Mouse (Mus musculus) brain, embryonic 18.5 days (tissue): ENCODE measurements around the gene Pphln1.

Experiments used
- DNase-seq: peaks from one replicate; pipeline ENCODE4 v3.0.0-alpha.2; 2012; ENCODE audit warnings: low read depth, low spot score

The Pphln1 gene

GRCm38 (mm10) chr15:93503201-93503745, 105.1 kb downstream of the Pphln1 start:
- no peak for DNase-seq

GRCm38 (mm10) chr15:93504808-93505207, 106.7 kb downstream of the Pphln1 start:
- DNase-seq: no peak

- no peak for DNase-seq
Measured at GRCm38 (mm10) chr15:93510690-93511336, 112.7 kb downstream of the Pphln1 start.

- no peak for DNase-seq
Measured at GRCm38 (mm10) chr15:93512437-93512836, 114.3 kb downstream of the Pphln1 start.

GRCm38 (mm10) chr15:93513939-93514341, 115.8 kb downstream of the Pphln1 start:
- DNase-seq: no peak

- DNase-seq: no peak
Measured at GRCm38 (mm10) chr15:93515316-93515715, 117.2 kb downstream of the Pphln1 start.

- DNase-seq: no peak
Measured at GRCm38 (mm10) chr15:93517022-93517565, 118.9 kb downstream of the Pphln1 start.

- no peak for DNase-seq
Measured at GRCm38 (mm10) chr15:93518143-93518902, 120.2 kb downstream of the Pphln1 start.

GRCm38 (mm10) chr15:93518941-93519835, 121.0 kb downstream of the Pphln1 start:
- peak; percentile 20 for DNase-seq

- DNase-seq: no peak
Measured at GRCm38 (mm10) chr15:93519836-93520826, 122.0 kb downstream of the Pphln1 start.

GRCm38 (mm10) chr15:93521088-93521786, 123.1 kb downstream of the Pphln1 start:
- no peak for DNase-seq

GRCm38 (mm10) chr15:93521787-93522180, 123.6 kb downstream of the Pphln1 start:
- no peak for DNase-seq

GRCm38 (mm10) chr15:93525305-93525917, 127.3 kb downstream of the Pphln1 start:
- no peak for DNase-seq

- DNase-seq: no peak
Measured at GRCm38 (mm10) chr15:93529831-93530702, 131.9 kb downstream of the Pphln1 start.

GRCm38 (mm10) chr15:93530703-93531032, 132.5 kb downstream of the Pphln1 start:
- no peak for DNase-seq

- DNase-seq: no peak
Measured at GRCm38 (mm10) chr15:93536191-93536590, 138.0 kb downstream of the Pphln1 start.

GRCm38 (mm10) chr15:93537745-93538144, 139.6 kb downstream of the Pphln1 start:
- no peak for DNase-seq

- DNase-seq: no peak
Measured at GRCm38 (mm10) chr15:93538551-93539205, 140.5 kb downstream of the Pphln1 start.
